Mouse (Mus musculus) olfactory bulb, adult 2 months (tissue): ENCODE results near the gene Calhm6. TPM values are rescaled to one million over a fixed set of nuclear protein-coding genes. Genes with fewer than 3 reads are reported as not detected.

Source experiments
- H3K27ac ChIP-seq: fragments of 200-500 bp; 2 replicates; pipeline ENCODE4 v1.5.1; 2012; ENCODE audit warnings: low read depth, low read length; ENCODE audit not compliant: insufficient read depth
- H3K4me1 ChIP-seq: fragments of 200-500 bp; 2 replicates; pipeline ENCODE4 v1.6.1; 2012; ENCODE audit warnings: low read length; ENCODE audit not compliant: control insufficient read depth, insufficient read depth
- H3K4me3 ChIP-seq: fragments of 200-500 bp; 2 replicates; pipeline ENCODE4 v1.5.1; 2012; ENCODE audit warnings: mild to moderate bottlenecking, low read depth, low read length, moderate library complexity; ENCODE audit not compliant: insufficient read depth
- CTCF ChIP-seq: fragments of 200-500 bp; IDR thresholded peaks from 2 replicates; pipeline ENCODE4 v1.5.1; 2012; ENCODE audit warnings: low read depth, mild to moderate bottlenecking, low read length, moderate library complexity; ENCODE audit not compliant: insufficient read depth
- POLR2A ChIP-seq: fragments of 200-500 bp; IDR thresholded peaks from 2 replicates; pipeline ENCODE4 v1.6.1; 2012; ENCODE audit warnings: mild to moderate bottlenecking, low read depth, low read length, moderate library complexity; ENCODE audit not compliant: insufficient read depth
- WGBS: fragments of 180-500 bp; shearing (Covaris S2); methylation state at CpG from one replicate; pipeline ENCODE4 v1.1.7; 2018; 5-methylcytosine and 5-hydroxymethylcytosine counted together
- polyA plus RNA-seq: library from polyadenylated mRNA; stranded (reverse); fragments of >200 nt; gene quantifications from 2 replicates; pipeline ENCODE4 v1.2.4, GENCODE M21; 2012; ENCODE audit warnings: low replicate concordance; ENCODE audit not compliant: missing spikeins, insufficient read depth, insufficient read length

Calhm6 gene
- polyA plus RNA-seq, 1 experiment, result not detected

- H3K4me3 ChIP-seq, result no peak overlapping the region
- 54% methylated on average over 6 of the region's 6 CpGs for WGBS
- H3K27ac ChIP-seq, result no peak overlapping the region
- no peak for TF ChIP-seq POLR2A
- TF ChIP-seq CTCF, result no peak
- no peaks in the 10 kb centered on the region for H3K4me1 ChIP-seq
Measured at GRCm38 (mm10) chr10:34150454-34150853, 22.7 kb upstream of the Calhm6 start.

GRCm38 (mm10) chr10:34149772-34150171 is 22.0 kb upstream of the Calhm6 start:
- TF ChIP-seq CTCF (no peak), POLR2A (no peak)
- no peak overlapping the region for H3K27ac ChIP-seq
- no peak overlapping the region for H3K4me3 ChIP-seq
- WGBS, result 51% methylated on average over 3 of the region's 3 CpGs
- H3K4me1 ChIP-seq, result no peaks in the 10 kb centered on the region

- TF ChIP-seq POLR2A, result no peak
- TF ChIP-seq CTCF, result no peak
- Histone ChIP-seq H3K4me1 (peaks cover 4% of the 10 kb centered on the region; the same call in 1 of the 2 replicates), H3K4me3 (no peak overlapping the region), H3K27ac (no peak overlapping the region)
- 89% methylated on average over 2 of the region's 2 CpGs for WGBS
Measured at GRCm38 (mm10) chr10:34141693-34142092, 13.9 kb upstream of the Calhm6 start.

GRCm38 (mm10) chr10:34139768-34140167 is 12.0 kb upstream of the Calhm6 start:
- no peak overlapping the region for H3K27ac ChIP-seq

GRCm38 (mm10) chr10:34138027-34138426 is 10.2 kb upstream of the Calhm6 start:
- Histone ChIP-seq H3K4me3 (no peak overlapping the region), H3K4me1 (peaks cover 4% of the 10 kb centered on the region; the same call in 1 of the 2 replicates), H3K27ac (no peak overlapping the region)
- no peak for TF ChIP-seq POLR2A
- TF ChIP-seq CTCF, result no peak
- 51% methylated on average over 6 of the region's 6 CpGs for WGBS

More at GRCm38 (mm10) chr10:34139768-34140167, 12.0 kb upstream of the Calhm6 start:
- Histone ChIP-seq H3K4me1 (peaks cover 4% of the 10 kb centered on the region; the same call in 1 of the 2 replicates), H3K4me3 (no peak overlapping the region)
- 73% methylated on average over 4 of the region's 4 CpGs for WGBS
- TF ChIP-seq POLR2A, result no peak
- no peak for TF ChIP-seq CTCF

- peaks cover 4% of the 10 kb centered on the region; the same call in 1 of the 2 replicates for H3K4me1 ChIP-seq
- no peak overlapping the region for H3K4me3 ChIP-seq
- TF ChIP-seq CTCF, result no peak
- TF ChIP-seq POLR2A, result no peak
- no peak overlapping the region for H3K27ac ChIP-seq
- 47% methylated on average over 6 of the region's 6 CpGs for WGBS
Measured at GRCm38 (mm10) chr10:34136432-34136831, 8.6 kb upstream of the Calhm6 start.

GRCm38 (mm10) chr10:34131356-34131755 is 3.6 kb upstream of the Calhm6 start:
- Histone ChIP-seq H3K4me1 (peaks cover 7% of the 10 kb centered on the region; the same call in 1 of the 2 replicates), H3K4me3 (no peak overlapping the region), H3K27ac (no peak overlapping the region)
- WGBS, result 69% methylated on average over 2 of the region's 2 CpGs
- TF ChIP-seq CTCF, result no peak
- no peak for TF ChIP-seq POLR2A

- Histone ChIP-seq H3K27ac (no peak overlapping the region), H3K4me3 (no peak overlapping the region), H3K4me1 (peaks cover 7% of the 10 kb centered on the region; the same call in 1 of the 2 replicates)
- 69% methylated on average over 6 of the region's 6 CpGs for WGBS
- TF ChIP-seq POLR2A, result no peak
Measured at GRCm38 (mm10) chr10:34128391-34128790, 607 bp upstream of the Calhm6 start.

GRCm38 (mm10) chr10:34118421-34118820 is 9.4 kb downstream of the Calhm6 start:
- H3K27ac ChIP-seq, result no peak overlapping the region
- no peaks in the 10 kb centered on the region for H3K4me1 ChIP-seq
- 94% methylated on average over 2 of the region's 2 CpGs for WGBS
- TF ChIP-seq POLR2A (no peak), CTCF (no peak)
- no peak overlapping the region for H3K4me3 ChIP-seq

GRCm38 (mm10) chr10:34117770-34118169 is 10.0 kb downstream of the Calhm6 start:
- no peak overlapping the region for H3K4me3 ChIP-seq
- H3K4me1 ChIP-seq, result no peaks in the 10 kb centered on the region
- TF ChIP-seq POLR2A, result no peak
- no peak for TF ChIP-seq CTCF
- H3K27ac ChIP-seq, result no peak overlapping the region

- Histone ChIP-seq H3K4me1 (no peaks in the 10 kb centered on the region), H3K4me3 (no peak overlapping the region), H3K27ac (no peak overlapping the region)
- 81% methylated on average over 3 of the region's 3 CpGs for WGBS
- no peak for TF ChIP-seq POLR2A
- no peak for TF ChIP-seq CTCF
Measured at GRCm38 (mm10) chr10:34117131-34117530, 10.7 kb downstream of the Calhm6 start.
